ENCODE assay signal across 2 mouse cellular contexts in the genomic region with DNA sequence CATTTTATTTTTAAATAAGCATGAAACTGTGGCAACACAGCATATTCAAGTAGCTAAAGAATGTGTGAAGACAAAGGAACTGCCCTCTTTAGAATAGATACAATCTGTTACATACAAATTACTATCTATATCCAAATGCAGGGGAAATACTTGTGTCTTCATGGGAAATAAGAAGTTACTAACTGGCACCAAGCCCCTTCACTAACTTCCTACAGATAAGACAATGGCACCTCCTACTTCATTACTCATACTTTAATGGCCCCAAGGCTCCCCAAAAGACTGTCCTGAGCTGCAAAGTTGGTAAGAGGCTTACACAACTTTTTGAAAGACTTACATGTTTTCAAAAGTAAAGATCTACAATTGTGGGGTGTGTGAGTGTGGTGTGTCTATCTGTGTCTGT.
A peak's percentile ranks its signal among the peaks of the same experiment; 100 is the strongest.
TF ChIP-seq lines count a peak whose summit lies in the region.

No protein-coding gene starts in this region.

TF ChIP-seq in MEL, 35 proteins besides CTCF, POLR2A, EP300 and RAD21:
- TF ChIP-seq MAX (IDR thresholded peaks at IDR 0.05; ENCODE audit: low read length) (no peak), ETS1 (IDR thresholded peaks at IDR 0.05; ENCODE audit: low read depth, low read length) (peak; percentile 30; the same call in 1 of the 2 replicates), GATA1 (IDR thresholded peaks at IDR 0.05; ENCODE audit: low read depth, low read length) (peak; percentile 77)

TF ChIP-seq in myocyte, 11 proteins besides CTCF, POLR2A, EP300 and RAD21:
- TF ChIP-seq TCF3 (IDR thresholded peaks at IDR 0.05; ENCODE audit: insufficient read length, low read depth) (no peak), POLR2AphosphoS2 (IDR thresholded peaks at IDR 0.05; ENCODE audit: insufficient read length, low read depth) (no peak), MAX (IDR thresholded peaks at IDR 0.05; ENCODE audit: low read depth) (no peak), USF1 (IDR thresholded peaks at IDR 0.05; ENCODE audit: low read depth) (no peak), SRF (IDR thresholded peaks at IDR 0.05; ENCODE audit: control insufficient read depth, insufficient read length, low read depth) (no peak), TCF12 (IDR thresholded peaks at IDR 0.05; ENCODE audit: insufficient read depth, poor library complexity, severe bottlenecking) (no peak), REST (IDR thresholded peaks at IDR 0.05; ENCODE audit: insufficient read depth, insufficient read length) (no peak), CEBPB (IDR thresholded peaks at IDR 0.05; ENCODE audit: insufficient read depth, poor library complexity, severe bottlenecking) (no peak)
